Mouse (Mus musculus): ENCODE results near the gene Prep.
"Not testable (repeated sequence)": the region's sequence is repeated elsewhere in the genome, so short reads cannot be mapped to it uniquely, and the experiment has no call there.

Gene Prep

GRCm38 (mm10) chr10:45116832-45117231, 49.8 kb downstream of the Prep start:
- DNase-seq (ENCODE audit: low spot score in 2 of 2): no peak

GRCm38 (mm10) chr10:45118389-45118788, 51.4 kb downstream of the Prep start:
- DNase-seq (ENCODE audit: low spot score in 2 of 2): no peak

GRCm38 (mm10) chr10:45121637-45122036, 54.6 kb downstream of the Prep start:
- no peak for DNase-seq (ENCODE audit: low spot score in 2 of 2)

- DNase-seq (ENCODE audit: low spot score in 2 of 2): no peak
Measured at GRCm38 (mm10) chr10:45122476-45122875, 55.5 kb downstream of the Prep start.

GRCm38 (mm10) chr10:45123011-45123410, 56.0 kb downstream of the Prep start:
- no peak for DNase-seq (ENCODE audit: low spot score in 2 of 2)

GRCm38 (mm10) chr10:45129105-45129504, 62.1 kb downstream of the Prep start:
- DNase-seq (ENCODE audit: low spot score in 2 of 2): no peak

- DNase-seq (ENCODE audit: low spot score in 2 of 2): no peak
Measured at GRCm38 (mm10) chr10:45130004-45130403, 63.0 kb downstream of the Prep start.

GRCm38 (mm10) chr10:45132371-45132770, 65.4 kb downstream of the Prep start:
- DNase-seq (ENCODE audit: low spot score in 2 of 2): no peak

GRCm38 (mm10) chr10:45136806-45137205, 69.8 kb downstream of the Prep start:
- DNase-seq (ENCODE audit: low spot score in 2 of 2): no peak

GRCm38 (mm10) chr10:45139910-45140309, 72.9 kb downstream of the Prep start:
- DNase-seq (ENCODE audit: low spot score in 2 of 2): no peak

- DNase-seq (ENCODE audit: low spot score in 2 of 2): no peak
Measured at GRCm38 (mm10) chr10:45140474-45141212, 73.6 kb downstream of the Prep start.

GRCm38 (mm10) chr10:45142359-45142758, 75.4 kb downstream of the Prep start:
- DNase-seq (ENCODE audit: low spot score in 2 of 2): no peak

GRCm38 (mm10) chr10:45144038-45144817, 77.2 kb downstream of the Prep start:
- no peak for DNase-seq (ENCODE audit: low spot score in 2 of 2)

GRCm38 (mm10) chr10:45146821-45147220, 79.8 kb downstream of the Prep start:
- no peak for DNase-seq (ENCODE audit: low spot score in 2 of 2)

GRCm38 (mm10) chr10:45151137-45151536, 84.1 kb downstream of the Prep start:
- no peak for DNase-seq (ENCODE audit: low spot score in 2 of 2)

- no peak for DNase-seq (ENCODE audit: low spot score in 2 of 2)
Measured at GRCm38 (mm10) chr10:45151771-45152692, 85.0 kb downstream of the Prep start.

- DNase-seq (ENCODE audit: low spot score in 2 of 2): no peak
Measured at GRCm38 (mm10) chr10:45154557-45155060, 87.6 kb downstream of the Prep start.

GRCm38 (mm10) chr10:45165851-45166250, 98.8 kb downstream of the Prep start:
- DNase-seq (ENCODE audit: low spot score in 2 of 2): no peak

- no peak for DNase-seq (ENCODE audit: low spot score in 2 of 2)
Measured at GRCm38 (mm10) chr10:45173927-45174326, 106.9 kb downstream of the Prep start.

GRCm38 (mm10) chr10:45174345-45174744, 107.3 kb downstream of the Prep start:
- no peak for DNase-seq (ENCODE audit: low spot score in 2 of 2)

- not testable (repeated sequence) for DNase-seq (ENCODE audit: low spot score in 2 of 2)
Measured at GRCm38 (mm10) chr10:45177798-45178197, 110.8 kb downstream of the Prep start, which contains the start of gene Popdc3. Gene Popdc3 (plus strand): TSS chr10:45178098.

All from urinary bladder, postnatal 4 days (tissue).